Mouse (Mus musculus): ENCODE measurements at regions not wholly inside any gene's neighbourhood (a gene's known extent, or its start where the extent isn't known, plus 50 kb on each side); places are given as distances from the start of the nearest gene placed in this dataset.

DNA sequence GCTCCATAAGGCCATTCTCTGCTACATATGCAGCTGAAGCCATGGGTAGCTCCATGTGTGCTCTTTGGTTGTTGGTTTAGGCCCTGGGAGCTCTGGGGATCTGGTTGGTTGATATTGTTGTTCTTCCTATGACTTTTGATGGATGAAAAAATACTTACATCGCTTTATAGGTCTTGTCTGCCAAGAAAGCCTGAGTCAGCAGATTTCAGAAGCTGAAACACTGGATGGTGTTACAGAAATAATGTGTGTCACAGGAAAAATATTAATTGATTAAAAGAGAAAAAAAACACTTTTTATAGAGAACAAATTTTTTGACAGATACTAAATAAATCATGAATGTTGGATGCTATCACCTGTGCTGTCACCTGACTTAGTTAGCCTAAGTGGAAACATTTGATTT, 52.4 kb upstream of the Plxna2 start:
- ATAC-seq (ENCODE audit: extremely low read depth, insufficient number of reproducible peaks, low FRiP score, poor library complexity, severe bottlenecking), result no peak

- ATAC-seq (ENCODE audit: extremely low read depth, insufficient number of reproducible peaks, low FRiP score, poor library complexity, severe bottlenecking), result no peak
Observed at GRCm38 (mm10) chr1:194563946-194564345, 54.1 kb upstream of the Plxna2 start.

- ATAC-seq (ENCODE audit: extremely low read depth, insufficient number of reproducible peaks, low FRiP score, poor library complexity, severe bottlenecking), result no peak
Observed at GRCm38 (mm10) chr1:194561098-194561497, 56.9 kb upstream of the Plxna2 start.

DNA sequence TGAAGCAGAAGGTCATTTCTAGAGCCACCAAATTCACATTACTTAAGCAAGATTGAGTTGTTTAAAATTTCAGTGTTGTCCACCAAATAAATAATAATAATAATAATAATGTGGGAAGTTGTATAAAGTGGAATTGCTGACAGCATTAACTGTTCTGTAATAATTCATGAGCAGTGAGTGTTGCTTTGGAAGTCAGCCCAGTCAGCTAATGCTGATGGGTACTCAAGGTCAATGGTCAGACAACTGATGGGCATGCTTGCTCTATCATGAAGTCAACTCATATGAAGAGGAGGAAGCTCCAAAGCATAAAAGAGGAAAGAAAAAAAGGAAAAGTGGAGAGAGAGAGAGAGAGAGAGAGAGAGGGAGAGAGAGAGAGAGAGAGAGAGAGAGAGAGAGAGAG, 69.4 kb upstream of the Plxna2 start:
- ATAC-seq (ENCODE audit: extremely low read depth, insufficient number of reproducible peaks, low FRiP score, poor library complexity, severe bottlenecking), result no peak

DNA sequence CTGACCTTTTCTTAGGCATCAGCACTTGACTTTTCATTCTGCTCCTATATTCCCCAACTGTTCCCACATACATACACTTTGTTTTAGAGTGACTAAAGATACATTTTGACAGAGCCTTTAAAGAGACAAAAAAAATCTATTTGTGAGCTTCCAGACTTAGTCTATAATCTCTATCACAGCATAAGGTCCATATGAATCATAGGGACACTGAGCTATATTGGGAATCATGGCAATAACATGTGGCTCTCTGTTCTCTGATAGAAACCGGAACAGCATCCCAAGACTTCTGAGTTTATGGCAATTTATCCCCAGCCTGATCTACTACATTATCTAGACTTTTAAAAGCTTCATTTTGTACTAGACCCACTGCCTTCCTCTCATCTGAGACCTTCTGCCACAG, 69.8 kb upstream of the Plxna2 start:
- ATAC-seq (ENCODE audit: extremely low read depth, insufficient number of reproducible peaks, low FRiP score, poor library complexity, severe bottlenecking), result no peak

GRCm38 (mm10) chr1:194540923-194541322, 77.1 kb upstream of the Plxna2 start:
- ATAC-seq (ENCODE audit: extremely low read depth, insufficient number of reproducible peaks, low FRiP score, poor library complexity, severe bottlenecking), result no peak

- ATAC-seq (ENCODE audit: extremely low read depth, insufficient number of reproducible peaks, low FRiP score, poor library complexity, severe bottlenecking), result no peak
Observed at GRCm38 (mm10) chr1:194527342-194528165, 90.5 kb upstream of the Plxna2 start.

DNA sequence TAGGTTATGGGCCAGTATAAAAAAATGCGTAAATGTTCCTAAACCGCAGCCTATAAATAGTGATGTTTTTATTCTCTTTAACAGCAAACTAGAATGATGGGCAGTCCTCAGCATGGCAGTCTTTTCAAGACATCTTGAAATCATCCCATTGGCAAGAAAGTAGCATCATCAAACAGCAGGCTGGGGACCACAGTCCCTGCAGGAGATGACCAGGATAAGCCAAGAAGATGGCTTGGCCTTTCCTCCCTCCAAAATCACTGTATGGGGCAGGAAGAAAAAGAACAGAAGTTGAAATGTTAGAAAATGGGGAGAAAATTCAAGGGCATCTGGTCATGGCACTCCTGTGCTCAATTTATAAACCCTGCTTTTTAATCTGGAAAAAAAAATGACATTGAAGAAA, 93.0 kb upstream of the Plxna2 start:
- ATAC-seq (ENCODE audit: extremely low read depth, insufficient number of reproducible peaks, low FRiP score, poor library complexity, severe bottlenecking), result no peak

GRCm38 (mm10) chr1:194521216-194521615, 96.8 kb upstream of the Plxna2 start:
- ATAC-seq (ENCODE audit: extremely low read depth, insufficient number of reproducible peaks, low FRiP score, poor library complexity, severe bottlenecking), result no peak

DNA sequence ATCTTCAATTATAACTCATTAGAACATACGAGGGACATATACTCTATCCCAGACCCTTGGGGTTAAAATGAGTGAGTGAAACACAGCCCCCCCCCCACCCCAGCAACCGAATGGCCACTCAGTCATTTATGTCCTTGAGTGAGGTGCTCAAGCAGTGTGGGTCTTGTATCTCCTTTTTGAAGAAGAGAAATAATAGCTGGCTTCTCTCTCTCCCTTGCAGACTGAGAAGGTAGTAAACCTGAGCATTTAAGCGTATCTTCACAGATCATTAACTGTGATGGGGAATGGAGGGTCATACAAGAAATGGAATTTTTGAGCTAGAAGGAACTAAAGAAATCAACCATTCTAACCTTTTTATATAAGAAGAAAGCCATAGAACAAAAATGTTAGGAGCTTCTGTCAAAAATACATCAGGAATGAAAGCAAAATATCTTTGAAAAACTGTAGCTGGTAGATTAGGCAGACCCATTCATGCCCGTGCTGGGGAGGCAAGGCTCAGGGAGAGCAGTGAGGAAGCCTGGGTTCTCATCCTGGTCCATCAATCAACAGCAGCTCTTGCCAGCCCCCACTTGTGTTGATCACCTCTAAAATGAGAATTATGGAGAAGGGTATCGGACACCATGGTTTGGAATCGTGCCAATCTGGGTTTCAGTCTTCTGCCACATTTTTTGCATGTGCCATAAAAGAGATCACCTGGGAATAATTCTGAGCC, 98.4 kb upstream of the Plxna2 start:
- no peak for ATAC-seq (ENCODE audit: extremely low read depth, insufficient number of reproducible peaks, low FRiP score, poor library complexity, severe bottlenecking)

GRCm38 (mm10) chr1:194516136-194516535, 101.9 kb upstream of the Plxna2 start:
- ATAC-seq (ENCODE audit: extremely low read depth, insufficient number of reproducible peaks, low FRiP score, poor library complexity, severe bottlenecking), result no peak

DNA sequence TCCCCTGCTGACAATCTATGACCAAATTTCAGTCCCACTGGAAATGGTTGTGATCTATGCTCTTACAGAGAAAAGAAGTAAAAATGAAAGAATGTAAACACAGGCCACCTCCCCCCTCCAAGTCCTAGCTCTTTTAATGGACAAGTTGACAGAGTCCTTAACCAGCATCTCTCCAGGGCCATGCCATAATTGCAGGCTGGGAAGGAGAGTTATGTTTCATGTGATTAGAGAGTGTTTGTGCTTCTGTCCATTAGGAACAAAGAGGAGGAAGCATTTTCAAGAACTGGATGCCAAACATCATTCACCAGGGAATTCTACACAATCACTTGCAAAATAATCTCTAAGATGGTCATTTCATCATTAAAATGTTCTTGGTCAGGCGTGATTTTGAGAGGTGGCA, 109.7 kb upstream of the Plxna2 start:
- no peak for ATAC-seq (ENCODE audit: extremely low read depth, insufficient number of reproducible peaks, low FRiP score, poor library complexity, severe bottlenecking)

- ATAC-seq (ENCODE audit: extremely low read depth, insufficient number of reproducible peaks, low FRiP score, poor library complexity, severe bottlenecking), result no peak
Observed at GRCm38 (mm10) chr1:194505826-194506225, 112.2 kb upstream of the Plxna2 start.

DNA sequence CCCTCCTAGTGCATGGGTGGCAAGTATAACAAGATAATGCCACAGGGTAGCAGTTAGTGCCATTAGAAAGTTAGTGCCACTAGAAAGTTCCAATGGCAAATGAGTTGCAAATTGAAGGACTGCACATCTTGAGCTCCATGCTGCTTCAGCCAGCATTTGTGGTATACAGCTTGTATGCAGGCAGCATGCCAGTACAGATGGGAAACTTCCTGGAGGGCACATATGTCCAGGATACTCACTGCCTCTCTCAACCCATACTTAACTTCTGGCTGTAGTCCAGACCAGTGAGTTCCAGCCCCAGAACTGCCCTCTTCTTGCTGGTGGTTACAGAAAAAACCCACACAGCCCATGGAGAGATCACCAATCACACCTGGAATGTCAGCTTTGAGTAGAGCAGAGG, 113.8 kb upstream of the Plxna2 start:
- no peak for ATAC-seq (ENCODE audit: extremely low read depth, insufficient number of reproducible peaks, low FRiP score, poor library complexity, severe bottlenecking)

GRCm38 (mm10) chr1:194503517-194503916, 114.5 kb upstream of the Plxna2 start:
- ATAC-seq (ENCODE audit: extremely low read depth, insufficient number of reproducible peaks, low FRiP score, poor library complexity, severe bottlenecking), result no peak

- no peak for ATAC-seq (ENCODE audit: extremely low read depth, insufficient number of reproducible peaks, low FRiP score, poor library complexity, severe bottlenecking)
Observed at GRCm38 (mm10) chr1:194496424-194496823, 121.6 kb upstream of the Plxna2 start.

DNA sequence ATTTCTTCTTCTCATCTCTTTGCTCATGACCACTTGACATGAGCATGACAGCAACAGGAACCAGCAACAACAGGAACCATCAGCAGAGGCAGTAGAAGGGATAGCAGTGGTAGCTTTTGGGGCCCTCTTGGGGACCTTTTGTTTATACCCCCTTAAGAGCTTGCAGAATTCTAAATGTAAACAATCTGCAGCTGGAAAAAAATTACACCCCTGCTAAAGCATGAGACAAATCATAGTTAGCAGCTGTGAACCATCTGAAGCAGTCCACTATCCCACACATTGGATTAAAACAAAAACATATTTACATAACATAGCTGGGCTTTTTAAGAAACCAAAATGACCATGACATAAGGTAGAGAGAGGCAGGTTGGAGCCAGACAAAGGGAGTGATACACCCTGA, 126.9 kb upstream of the Plxna2 start:
- no peak for ATAC-seq (ENCODE audit: extremely low read depth, insufficient number of reproducible peaks, low FRiP score, poor library complexity, severe bottlenecking)

GRCm38 (mm10) chr1:194488126-194488525, 129.9 kb upstream of the Plxna2 start:
- ATAC-seq (ENCODE audit: extremely low read depth, insufficient number of reproducible peaks, low FRiP score, poor library complexity, severe bottlenecking), result no peak

DNA sequence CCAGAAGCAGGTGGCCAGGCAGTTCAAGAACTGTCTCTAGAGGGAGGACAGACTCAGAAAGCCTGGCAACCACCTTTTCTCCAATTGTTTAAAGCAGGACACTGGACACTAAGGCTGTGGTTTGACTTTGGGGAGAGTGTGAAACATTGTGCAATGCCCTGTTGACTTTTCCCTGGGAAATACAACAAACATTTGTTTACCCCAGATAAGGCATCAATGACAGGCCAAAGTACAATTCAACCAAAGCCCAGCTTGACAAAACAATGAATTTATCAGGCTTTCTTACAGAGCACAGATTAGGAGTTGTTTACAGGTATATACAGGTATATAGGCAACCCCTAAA, 135.3 kb upstream of the Plxna2 start:
- no peak for ATAC-seq (ENCODE audit: extremely low read depth, insufficient number of reproducible peaks, low FRiP score, poor library complexity, severe bottlenecking)

DNA sequence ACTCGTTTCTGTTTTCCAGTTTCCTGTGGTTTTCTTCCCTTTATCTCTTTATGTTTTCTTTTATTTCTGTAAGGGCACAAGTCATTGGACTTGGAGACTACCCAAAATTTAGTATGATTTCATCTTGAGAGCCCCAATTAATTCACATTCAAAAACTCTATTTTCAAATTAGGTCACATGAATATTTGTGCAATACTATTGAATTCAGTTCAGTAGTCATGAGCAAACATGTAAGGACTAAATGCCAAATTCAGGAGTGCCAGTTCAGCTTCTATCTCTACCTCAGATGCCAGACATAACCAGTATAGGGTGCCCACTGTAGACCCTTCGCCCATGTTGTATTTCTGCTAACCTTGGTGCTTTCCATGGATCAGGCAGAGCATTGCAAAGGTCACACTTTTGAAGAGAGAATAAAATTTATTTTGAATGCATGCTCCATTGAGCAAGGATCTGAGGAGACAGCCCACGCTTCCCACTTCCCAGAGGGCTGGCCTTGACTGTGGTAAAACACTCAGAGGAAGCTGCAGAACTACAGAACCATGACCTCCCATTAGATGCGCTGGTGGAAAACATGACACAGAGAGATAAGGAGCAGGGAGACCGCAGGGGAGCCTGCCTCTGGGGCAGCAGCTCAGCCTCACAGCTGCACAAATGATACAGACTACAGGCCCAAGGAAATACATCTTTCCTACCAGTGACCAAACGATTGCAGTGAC, 135.9 kb upstream of the Plxna2 start:
- ATAC-seq (ENCODE audit: extremely low read depth, insufficient number of reproducible peaks, low FRiP score, poor library complexity, severe bottlenecking), result no peak

Data from neutrophil, adult 5-6 weeks (primary cell).